Mouse (Mus musculus) myocyte (in vitro differentiated cells): ENCODE results near the gene Akap10.

Source experiments
- MAX ChIP-seq: IDR thresholded peaks from one replicate; pipeline ENCODE4 v1.6.1; 2011; ENCODE audit warnings: low read depth, mild to moderate bottlenecking, control low read depth
- POLR2A ChIP-seq: IDR thresholded peaks from one replicate; pipeline ENCODE4 v1.6.1; 2011; ENCODE audit warnings: low read depth, mild to moderate bottlenecking, control low read depth, moderate library complexity; ENCODE audit not compliant: insufficient read length
- POLR2AphosphoS2 ChIP-seq: IDR thresholded peaks from one replicate; pipeline ENCODE4 v1.6.1; 2011; ENCODE audit warnings: low read depth, control low read depth; ENCODE audit not compliant: insufficient read length
- TCF12 ChIP-seq: IDR thresholded peaks from one replicate; pipeline ENCODE4 v1.6.1; 2011; ENCODE audit warnings: mild to moderate bottlenecking, control low read depth; ENCODE audit not compliant: poor library complexity, insufficient read depth, severe bottlenecking

DNA sequence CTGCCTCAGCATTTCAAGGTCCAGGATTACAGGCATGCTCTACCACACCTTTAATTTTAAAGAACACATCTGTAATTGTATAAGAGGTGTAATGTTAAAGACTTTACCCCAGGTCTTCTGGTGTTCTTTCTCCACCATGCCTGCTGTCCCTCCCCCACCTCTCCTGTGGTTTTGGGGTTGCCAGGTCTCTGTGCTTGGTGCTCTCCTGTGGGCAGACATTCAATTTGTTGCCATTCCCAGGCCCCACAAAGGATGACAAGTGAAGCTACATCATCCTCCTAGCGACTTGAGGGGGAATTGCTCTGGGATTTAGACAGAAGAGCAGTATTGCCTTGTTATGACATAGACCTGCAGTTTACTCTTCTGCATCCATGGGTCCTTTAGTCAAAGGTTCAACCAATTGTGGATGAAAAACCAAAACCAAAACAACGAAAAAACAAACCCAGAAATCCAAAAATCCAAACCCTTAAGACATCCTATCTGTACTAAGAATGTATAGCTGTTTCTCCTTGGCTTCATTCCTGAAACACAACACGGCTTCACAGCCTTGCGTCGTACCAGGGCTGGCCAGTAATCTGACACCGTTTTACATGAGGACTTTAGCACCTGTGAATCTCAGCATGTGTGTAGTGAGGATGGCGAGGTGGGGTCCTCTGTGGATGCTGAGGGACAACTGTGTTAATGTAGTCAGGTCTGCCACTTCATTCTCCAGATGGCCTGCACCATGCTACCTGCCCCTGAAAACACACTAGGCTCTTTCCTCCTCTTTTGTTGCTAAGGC is 41.6 kb upstream of the Akap10 start:
- no peak for TF ChIP-seq POLR2A
- TF ChIP-seq TCF12: no peak
- no peak for TF ChIP-seq MAX
- no peak for TF ChIP-seq POLR2AphosphoS2
